Mouse (Mus musculus): ENCODE results near the gene Iqschfp.

DNA sequence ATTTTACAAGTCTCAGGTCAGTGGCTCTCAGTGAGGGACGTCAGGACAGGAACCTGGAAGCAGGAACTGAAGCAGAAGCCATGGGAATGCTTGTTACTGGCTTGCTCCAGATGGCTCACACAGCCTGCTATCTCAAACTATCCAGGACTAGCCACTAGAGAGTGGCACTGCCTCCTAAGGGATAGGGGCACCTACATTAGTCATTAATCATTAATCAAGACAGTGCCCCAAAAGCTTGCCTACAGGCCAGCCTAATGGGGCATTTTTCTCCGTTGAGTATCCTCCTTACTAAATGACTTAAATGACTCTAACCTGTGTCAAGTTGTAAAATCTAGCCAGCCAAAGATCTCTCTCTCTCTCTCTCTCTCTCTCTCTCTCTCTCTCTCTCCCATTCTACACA, 486.8 kb downstream of the Iqschfp start:
- no peak for TF ChIP-seq CTCF (IDR thresholded peaks at IDR 0.05; ENCODE audit: low read depth, low read length)
- TF ChIP-seq POLR2A (IDR thresholded peaks at IDR 0.05; ENCODE audit: extremely low read depth, insufficient read depth, low read length) = no peak
